ENCODE assay signal across 29 mouse cellular contexts in genomic region chr8:4292738-4293137, GRCm38 (mm10). TPM values are rescaled to one million over a fixed set of nuclear protein-coding genes. Genes with fewer than 3 reads are reported as not detected.
DNase-seq lines count a peak whose midpoint lies in the region; ATAC-seq and TF ChIP-seq lines count a peak whose summit lies in the region.
"Had no signal": no experiment of that assay in that cellular context is flagged by ENCODE, and none has a peak within 500 bp of the region (broad histone marks: within the 10 kb centered on the region; RNA-seq: fewer than 3 reads in every experiment).

No protein-coding gene starts in this region.

- 89% methylated on average over 5 of the region's 5 CpGs for WGBS in hindbrain, embryonic 16.5 days
- WGBS in hindbrain, embryonic 13.5 days = 92% methylated on average over 5 of the region's 5 CpGs

- no peak overlapping the region for H3K9ac ChIP-seq in hindbrain, embryonic 16.5 days (ENCODE audit: low read depth, low read length)
- no peak overlapping the region for H3K9ac ChIP-seq in hindbrain, embryonic 13.5 days
- H3K9ac ChIP-seq in ES-Bruce4 (ENCODE audit: low read depth, poor library complexity, severe bottlenecking) = no peak overlapping the region
- no peak overlapping the region for H3K9ac ChIP-seq in MEL (ENCODE audit: control insufficient read depth, low read depth, low read length, poor library complexity, severe bottlenecking)
- H3K9ac ChIP-seq: forebrain, embryonic 13.5 days; hindbrain, embryonic 14.5 days; limb, embryonic 15.5 days; midbrain, embryonic 13.5 days; neural tube, embryonic 15.5 days; stomach, embryonic 15.5 days had no signal

- no peaks in the 10 kb centered on the region for H3K79me2 ChIP-seq in MEL (ENCODE audit: control insufficient read depth, insufficient read depth, low read length, poor library complexity)

- H3K4me1 ChIP-seq in hindbrain, embryonic 16.5 days (ENCODE audit: control insufficient read depth, insufficient read depth, low read depth, low read length) = no peaks in the 10 kb centered on the region
- H3K4me1 ChIP-seq in hindbrain, embryonic 13.5 days (replicated peaks) = no peaks in the 10 kb centered on the region
- no peaks in the 10 kb centered on the region for H3K4me1 ChIP-seq in ES-Bruce4 (ENCODE audit: control insufficient read depth, insufficient read depth, low read length)
- peaks cover 0 to 5% of the 10 kb centered on the region in 2 experiments; a peak in 1 of 4 replicates for H3K4me1 ChIP-seq in MEL (ENCODE audit: control insufficient read depth in 1 of 2, insufficient read depth in 2 of 2, low read length in 2 of 2)
- H3K4me1 ChIP-seq: forebrain, embryonic 13.5 days; heart, embryonic 10.5 days; limb, embryonic 10.5 days; limb, embryonic 15.5 days; midbrain, embryonic 13.5 days; neural tube, embryonic 15.5 days; stomach, embryonic 15.5 days had no signal

- peak; percentile 52 for TF ChIP-seq CTCF in left cerebral cortex, adult 2 months (IDR thresholded peaks at IDR 0.05)
- TF ChIP-seq CTCF in ES-Bruce4 (IDR thresholded peaks at IDR 0.05; ENCODE audit: low read depth, low read length) (peak; percentile 0), MEL (IDR thresholded peaks at IDR 0.05 in 2 of 3, conservative IDR thresholded peaks at IDR 0.05 in 1 of 3; ENCODE audit: control insufficient read depth in 1 of 3, insufficient read depth in 1 of 3, low read depth in 2 of 3, low read length in 3 of 3, poor library complexity in 1 of 3, severe bottlenecking in 1 of 3) (peak in 2 of 3 experiments; percentile 16 to 32; a peak in 3 of 6 replicates)

- no peak for DNase-seq in left cerebral cortex, adult 2 months (ENCODE audit: extremely low spot score in 1 of 2, low spot score in 2 of 2)
- DNase-seq in left cerebral cortex, postnatal 10 days (ENCODE audit: extremely low spot score in 1 of 2, low spot score in 2 of 2) = no peak
- DNase-seq in MEL (ENCODE audit: low read depth, low spot score) = no peak
- no peak for DNase-seq in kidney, postnatal 14 days
- DNase-seq: adrenal gland, postnatal 14 days; B cell, adult 2 months; cerebellum, adult 11 months; cerebellum, adult 9-10 months; cerebellum, postnatal 36 days; gastrocnemius, postnatal 10 days; heart, postnatal 36 days; kidney, adult 9 months; kidney, postnatal 25 days; lung, postnatal 10 days; retina, postnatal 1 day; right cerebral cortex, postnatal 14 days; thymus, postnatal 25 days had no signal

- H3K36me3 ChIP-seq in hindbrain, embryonic 16.5 days (ENCODE audit: control insufficient read depth, insufficient read depth, low read length) = peaks cover 24% of the 10 kb centered on the region
- peaks cover 77% of the 10 kb centered on the region for H3K36me3 ChIP-seq in hindbrain, embryonic 13.5 days
- H3K36me3 ChIP-seq in ES-Bruce4 (ENCODE audit: control insufficient read depth, insufficient read depth, low read length, poor library complexity, severe bottlenecking) = peaks cover 94% of the 10 kb centered on the region
- H3K36me3 ChIP-seq in MEL (ENCODE audit: control insufficient read depth in 1 of 2, insufficient read depth in 2 of 2, low read length in 2 of 2) = peaks cover 9 to 28% of the 10 kb centered on the region in 2 experiments

- TF ChIP-seq RAD21 in MEL (IDR thresholded peaks at IDR 0.05; ENCODE audit: low read depth, low read length) = no peak

- ATAC-seq in hindbrain, embryonic 16.5 days = peak; percentile 42; the same call in 1 of the 2 replicates
- ATAC-seq in hindbrain, embryonic 13.5 days (ENCODE audit: low FRiP score) = no peak
- ATAC-seq: forebrain, embryonic 13.5 days; midbrain, embryonic 13.5 days had no signal

- intact Hi-C loops in left cerebral cortex, adult 2 months (cut with DNase I) = no loop called here
- intact Hi-C loops in left cerebral cortex, postnatal 10 days (cut with DNase I) = no loop called here

- H3K27me3 ChIP-seq in hindbrain, embryonic 16.5 days (replicated peaks; ENCODE audit: control insufficient read depth, insufficient read depth, low read length) = no peaks in the 10 kb centered on the region
- no peaks in the 10 kb centered on the region for H3K27me3 ChIP-seq in hindbrain, embryonic 13.5 days
- H3K27me3 ChIP-seq in ES-Bruce4 (ENCODE audit: control insufficient read depth, insufficient read depth, low read length, poor library complexity, severe bottlenecking) (no peaks in the 10 kb centered on the region), MEL (ENCODE audit: control insufficient read depth in 1 of 2, insufficient read depth in 2 of 2, low read length in 2 of 2) (no peaks in the 10 kb centered on the region)
- H3K27me3 ChIP-seq: forebrain, embryonic 13.5 days; limb, embryonic 15.5 days; midbrain, embryonic 13.5 days; neural tube, embryonic 15.5 days; stomach, embryonic 15.5 days had no signal

- TF ChIP-seq POLR2A in ES-Bruce4 (IDR thresholded peaks at IDR 0.05; ENCODE audit: insufficient read depth, low read length) (no peak), MEL (IDR thresholded peaks at IDR 0.05; ENCODE audit: control insufficient read depth in 1 of 2, insufficient read depth in 1 of 2, low read depth in 1 of 2, low read length in 2 of 2, poor library complexity in 1 of 2) (0 out of 4 replicates have a peak, but pooled peaks of 1 of the 2 experiments have one; percentile 26)

- TF ChIP-seq EP300 in ES-Bruce4 (IDR thresholded peaks at IDR 0.05; ENCODE audit: insufficient read depth, low read depth, low read length) = no peak
- no peak for TF ChIP-seq EP300 in MEL (IDR thresholded peaks at IDR 0.05; ENCODE audit: low read depth in 1 of 2, low read length in 2 of 2)

- H3K4me3 ChIP-seq in hindbrain, embryonic 16.5 days (ENCODE audit: low read length) = no peak overlapping the region
- H3K4me3 ChIP-seq in hindbrain, embryonic 13.5 days = no peak overlapping the region
- H3K4me3 ChIP-seq in left cerebral cortex, adult 2 months = no peak overlapping the region
- no peak overlapping the region for H3K4me3 ChIP-seq in ES-Bruce4 (ENCODE audit: low read depth, low read length)
- no peak overlapping the region for H3K4me3 ChIP-seq in MEL (ENCODE audit: control insufficient read depth in 1 of 2, insufficient read depth in 1 of 2, low read depth in 2 of 2, low read length in 2 of 2)
- H3K4me3 ChIP-seq: forebrain, embryonic 13.5 days; heart, embryonic 10.5 days; limb, embryonic 10.5 days; limb, embryonic 15.5 days; midbrain, embryonic 13.5 days; neural tube, embryonic 15.5 days; stomach, embryonic 15.5 days had no signal

- no peak overlapping the region for H3K4me2 ChIP-seq in hindbrain, embryonic 16.5 days (ENCODE audit: low read length)
- no peak overlapping the region for H3K4me2 ChIP-seq in hindbrain, embryonic 13.5 days
- H3K4me2 ChIP-seq: forebrain, embryonic 13.5 days; hindbrain, embryonic 14.5 days; limb, embryonic 15.5 days; midbrain, embryonic 13.5 days; neural tube, embryonic 15.5 days; stomach, embryonic 15.5 days had no signal

- no peak overlapping the region for H3K27ac ChIP-seq in hindbrain, embryonic 16.5 days (ENCODE audit: low read depth, low read length)
- no peak overlapping the region for H3K27ac ChIP-seq in hindbrain, embryonic 13.5 days
- no peak overlapping the region for H3K27ac ChIP-seq in left cerebral cortex, adult 2 months
- no peak overlapping the region for H3K27ac ChIP-seq in ES-Bruce4 (ENCODE audit: insufficient read depth, low read length)
- no peak overlapping the region for H3K27ac ChIP-seq in MEL (ENCODE audit: control insufficient read depth, low read depth, low read length)
- H3K27ac ChIP-seq: forebrain, embryonic 13.5 days; heart, embryonic 10.5 days; hindbrain, embryonic 14.5 days; limb, embryonic 10.5 days; limb, embryonic 15.5 days; macrophage; midbrain, embryonic 13.5 days; neural tube, embryonic 15.5 days; stomach, embryonic 15.5 days had no signal

- H3K9me3 ChIP-seq in hindbrain, embryonic 16.5 days (ENCODE audit: control insufficient read depth, low read length) = no peaks in the 10 kb centered on the region
- no peaks in the 10 kb centered on the region for H3K9me3 ChIP-seq in hindbrain, embryonic 13.5 days
- no peaks in the 10 kb centered on the region for H3K9me3 ChIP-seq in ES-Bruce4 (replicated peaks; ENCODE audit: control insufficient read depth, insufficient read depth, low read length, poor library complexity, severe bottlenecking)
- H3K9me3 ChIP-seq in MEL (replicated peaks; ENCODE audit: insufficient read depth, low read length) = no peaks in the 10 kb centered on the region
- H3K9me3 ChIP-seq: forebrain, embryonic 13.5 days; heart, embryonic 10.5 days; limb, embryonic 10.5 days; limb, embryonic 15.5 days; midbrain, embryonic 13.5 days; neural tube, embryonic 15.5 days; stomach, embryonic 15.5 days had no signal

RNA-seq across cellular contexts. Expression of gene Timm44, which starts 17.0 kb away (rescaled TPM):
- polyA plus RNA-seq in hindbrain, embryonic 16.5 days (2015; fragmentation: Nextera tagmentation; extraction: Ambion mirVana) = 43.6 and 51.9 TPM in 2 replicates
- 41.5 and 42.6 TPM in 2 replicates for polyA plus RNA-seq in hindbrain, embryonic 13.5 days (2015; fragmentation: Nextera tagmentation; extraction: Ambion mirVana)
- total RNA-seq in left cerebral cortex, adult 2 months (2021) = 10 to 100 TPM; 66.1 to 72.6 TPM
- total RNA-seq in left cerebral cortex, postnatal 10 days (2021) = 10 to 100 TPM; 67.1 to 73.9 TPM
- 99.1 and 103 TPM in 2 replicates for polyA plus RNA-seq in ES-Bruce4 (2011; ENCODE audit: insufficient read depth, insufficient read length, low read depth, missing spikeins)
- 147 and 174 TPM in 2 replicates for total RNA-seq in MEL (2012; rRNA removed)
- 100 to 1,000 TPM in 1 of 2 experiments, not detected in 1; 199 TPM for polyA plus RNA-seq in MEL (2012; ENCODE audit: insufficient read depth in 1 of 2, insufficient read length in 2 of 2, low read depth in 1 of 2, low replicate concordance in 2 of 2, missing spikeins in 1 of 2)

RNA-seq across cellular contexts. Expression of gene Ccl25, which starts 32.3 kb away (rescaled TPM):
- 15.5 and 17.2 TPM in 2 replicates for polyA plus RNA-seq in hindbrain, embryonic 16.5 days (2015; fragmentation: Nextera tagmentation; extraction: Ambion mirVana)
- polyA plus RNA-seq in hindbrain, embryonic 13.5 days (2015; fragmentation: Nextera tagmentation; extraction: Ambion mirVana) = 22.3 and 24.9 TPM in 2 replicates
- 10 to 100 TPM; 21.9 to 22.8 TPM for total RNA-seq in left cerebral cortex, adult 2 months (2021)
- 10 to 100 TPM; 22.4 to 24.4 TPM for total RNA-seq in left cerebral cortex, postnatal 10 days (2021)
- polyA plus RNA-seq in ES-Bruce4 (2011; ENCODE audit: insufficient read depth, insufficient read length, low read depth, missing spikeins) (35.1 and 40.2 TPM in 2 replicates), MEL (2012; ENCODE audit: insufficient read depth in 1 of 2, insufficient read length in 2 of 2, low read depth in 1 of 2, low replicate concordance in 2 of 2, missing spikeins in 1 of 2) (10 to 100 TPM in 1 of 2 experiments, not detected in 1; 33.8 TPM)
- total RNA-seq in MEL (2012; rRNA removed) = 25.0 and 32.2 TPM in 2 replicates

RNA-seq across cellular contexts. Expression of gene Elavl1, which starts 32.5 kb away (rescaled TPM):
- 80.6 and 94.9 TPM in 2 replicates for polyA plus RNA-seq in hindbrain, embryonic 16.5 days (2015; fragmentation: Nextera tagmentation; extraction: Ambion mirVana)
- polyA plus RNA-seq in hindbrain, embryonic 13.5 days (2015; fragmentation: Nextera tagmentation; extraction: Ambion mirVana) = 121 and 127 TPM in 2 replicates
- total RNA-seq in left cerebral cortex, adult 2 months (2021) = 10 to 100 TPM; 74.1 to 77.4 TPM
- 10 to 100 TPM; 69.0 to 70.5 TPM for total RNA-seq in left cerebral cortex, postnatal 10 days (2021)
- polyA plus RNA-seq in ES-Bruce4 (2011; ENCODE audit: insufficient read depth, insufficient read length, low read depth, missing spikeins) (118 and 123 TPM in 2 replicates), MEL (2012; ENCODE audit: insufficient read depth in 1 of 2, insufficient read length in 2 of 2, low read depth in 1 of 2, low replicate concordance in 2 of 2, missing spikeins in 1 of 2) (10 to 100 TPM in 1 of 2 experiments, not detected in 1; 77.4 TPM)
- total RNA-seq in MEL (2012; rRNA removed) = 64.2 and 76.9 TPM in 2 replicates

RNA-seq across cellular contexts. Expression of gene Ctxn1, which starts 33.7 kb away (rescaled TPM):
- polyA plus RNA-seq in hindbrain, embryonic 16.5 days (2015; fragmentation: Nextera tagmentation; extraction: Ambion mirVana) = 278 and 289 TPM in 2 replicates
- polyA plus RNA-seq in hindbrain, embryonic 13.5 days (2015; fragmentation: Nextera tagmentation; extraction: Ambion mirVana) = 281 and 287 TPM in 2 replicates
- 100 to 1,000 TPM; 581 to 590 TPM for total RNA-seq in left cerebral cortex, adult 2 months (2021)
- 100 to 1,000 TPM; 508 to 519 TPM for total RNA-seq in left cerebral cortex, postnatal 10 days (2021)
- polyA plus RNA-seq in ES-Bruce4 (2011; ENCODE audit: insufficient read depth, insufficient read length, low read depth, missing spikeins) = 21.6 and 25.0 TPM in 2 replicates
- total RNA-seq in MEL (2012; rRNA removed) = 0.26 and 0.58 TPM in 2 replicates
- polyA plus RNA-seq in MEL (2012; ENCODE audit: insufficient read depth in 1 of 2, insufficient read length in 2 of 2, low read depth in 1 of 2, low replicate concordance in 2 of 2, missing spikeins in 1 of 2) = 1 to 10 TPM in 1 of 2 experiments, not detected in 1; 5.6 TPM
- polyA plus RNA-seq: macrophage had no signal

RNA-seq across cellular contexts. Expression of gene Snapc2, which starts 39.9 kb away (rescaled TPM):
- polyA plus RNA-seq in hindbrain, embryonic 16.5 days (2015; fragmentation: Nextera tagmentation; extraction: Ambion mirVana) = 71.6 and 72.2 TPM in 2 replicates
- 62.1 and 65.2 TPM in 2 replicates for polyA plus RNA-seq in hindbrain, embryonic 13.5 days (2015; fragmentation: Nextera tagmentation; extraction: Ambion mirVana)
- 10 to 100 TPM; 28.8 to 31.4 TPM for total RNA-seq in left cerebral cortex, adult 2 months (2021)
- total RNA-seq in left cerebral cortex, postnatal 10 days (2021) = 10 to 100 TPM; 32.3 to 33.3 TPM
- polyA plus RNA-seq in ES-Bruce4 (2011; ENCODE audit: insufficient read depth, insufficient read length, low read depth, missing spikeins) (26.8 and 29.0 TPM in 2 replicates), MEL (2012; ENCODE audit: insufficient read depth in 1 of 2, insufficient read length in 2 of 2, low read depth in 1 of 2, low replicate concordance in 2 of 2, missing spikeins in 1 of 2) (10 to 100 TPM in 1 of 2 experiments, not detected in 1; 46.2 TPM)
- total RNA-seq in MEL (2012; rRNA removed) = 23.9 and 24.2 TPM in 2 replicates

Comparison
In these comparisons a context has a peak if more than half of its experiments do, and no peak if none do; other contexts are left out.
1. CTCF ChIP-seq: peak in every context shown above with its lines; median percentile 52 in left cerebral cortex, adult 2 months; 24 in MEL; 0 in ES-Bruce4.